Mouse (Mus musculus) embryonic facial prominence, embryonic 11.5 days (tissue): Measurements from ENCODE around the gene Rnf167. TPM values are rescaled to one million over a fixed set of nuclear protein-coding genes. Genes with fewer than 3 reads are reported as not detected.
A peak's percentile ranks its signal among the peaks of the same experiment; 100 is the strongest.

Experiments
- ATAC-seq: fragments of 200-750 bp; cut with Nextera tagmentation; replicated peaks from 2 replicates; pipeline ENCODE4 v1.8.0; 2017; ENCODE audit warnings: low read depth; ENCODE audit not compliant: insufficient number of reproducible peaks, low FRiP score, low TSS enrichment
- DNase-seq: peaks from one replicate; pipeline ENCODE4 v3.0.0-alpha.2; 2015; ENCODE audit warnings: low spot score
- H3K27ac ChIP-seq: fragments of 300-500 bp; sonication (generic); replicated peaks from 2 replicates; pipeline ENCODE4 v1.5.1; 2014; ENCODE audit warnings: mild to moderate bottlenecking, low read depth, low read length, control low read depth
- H3K27me3 ChIP-seq: fragments of 300-500 bp; sonication (generic); 2 replicates; pipeline ENCODE4 v1.6.1; 2014; ENCODE audit warnings: mild to moderate bottlenecking, low read length, moderate library complexity, mixed read lengths; ENCODE audit not compliant: control insufficient read depth, insufficient read depth
- H3K36me3 ChIP-seq: fragments of 300-500 bp; sonication (generic); replicated peaks from 2 replicates; pipeline ENCODE4 v1.6.1; 2014; ENCODE audit warnings: low read depth, mild to moderate bottlenecking, low read length, moderate library complexity, mixed read lengths; ENCODE audit not compliant: control insufficient read depth, insufficient read depth
- H3K4me1 ChIP-seq: fragments of 300-500 bp; sonication (generic); 2 replicates; pipeline ENCODE4 v1.6.1; 2014; ENCODE audit warnings: low read length, mixed read lengths; ENCODE audit not compliant: control insufficient read depth, insufficient read depth
- H3K4me2 ChIP-seq: fragments of 300-500 bp; sonication (generic); 2 replicates; pipeline ENCODE4 v1.6.1; 2014; ENCODE audit warnings: low read depth, mild to moderate bottlenecking, control low read depth, low read length, moderate library complexity
- H3K4me3 ChIP-seq: fragments of 300-500 bp; sonication (generic); 2 replicates; pipeline ENCODE4 v1.5.1; 2014; ENCODE audit warnings: low read depth, low read length, control low read depth
- H3K9ac ChIP-seq: fragments of 300-500 bp; sonication (generic); replicated peaks from 2 replicates; pipeline ENCODE4 v1.6.1; 2014; ENCODE audit warnings: mild to moderate bottlenecking, control low read depth, low read length
- H3K9me3 ChIP-seq: fragments of 300-500 bp; sonication (generic); replicated peaks from 2 replicates; pipeline ENCODE4 v1.6.1; 2016; ENCODE audit warnings: mild to moderate bottlenecking, low read length, inconsistent platforms, mixed read lengths; ENCODE audit not compliant: control insufficient read depth
- WGBS: fragments of 180-500 bp; shearing (Covaris S2); extraction: QIAGEN DNeasy Blood & Tissue Kit; methylation state at CpG from one replicate; pipeline ENCODE4 v1.1.7; 2014; 5-methylcytosine and 5-hydroxymethylcytosine counted together
- polyA plus RNA-seq: library from polyadenylated mRNA; unstranded; fragments of >200 nt; fragmentation: Nextera tagmentation; extraction: Ambion mirVana; gene quantifications from 2 replicates; pipeline ENCODE4 v1.2.1, GENCODE M21; 2014

Gene Rnf167
- polyA plus RNA-seq, 1 experiment from 2014 or later = 81.9 TPM

DNA sequence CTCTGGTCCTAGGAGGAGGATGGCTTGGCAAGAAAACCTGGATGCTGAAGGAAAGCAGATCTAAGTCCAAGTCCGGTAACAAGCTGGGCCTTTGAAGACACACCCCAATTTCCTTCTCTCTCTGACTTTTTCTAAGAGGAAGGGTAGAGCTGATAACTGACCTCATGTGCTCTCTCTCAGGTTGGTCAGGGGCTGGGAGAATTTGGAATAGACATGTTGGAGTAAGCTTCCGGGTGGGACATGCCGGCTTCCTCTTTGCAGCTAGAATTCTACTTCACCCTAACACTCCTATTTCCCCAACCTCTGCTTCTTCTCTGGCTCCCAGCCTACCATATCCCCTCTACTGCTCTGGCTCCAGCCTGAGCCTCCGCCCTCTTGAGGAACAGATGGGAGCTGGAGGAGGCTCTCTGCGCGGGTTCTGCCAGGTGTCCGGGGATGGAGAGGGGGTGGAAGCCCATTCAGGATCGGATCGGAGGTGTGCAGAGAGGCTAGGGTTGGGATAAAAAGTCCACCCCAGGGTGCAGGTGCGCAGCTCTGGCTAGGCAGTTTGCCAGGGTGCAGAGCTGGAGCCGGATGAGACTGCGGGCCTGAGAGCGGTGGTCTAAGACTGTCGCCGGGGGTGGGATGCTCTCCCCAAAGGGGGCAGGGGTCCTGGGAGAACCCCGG lies 40.0 kb downstream of the Rnf167 start:
- no peaks in the 10 kb centered on the region for H3K9me3 ChIP-seq
- peak overlapping the region; percentile 79 for H3K9ac ChIP-seq
- peak overlapping the region; percentile 80 for H3K4me3 ChIP-seq
- peak; percentile 72 for ATAC-seq
- WGBS = 3% methylated on average over 16 of the region's 16 CpGs
- H3K27ac ChIP-seq = peak overlapping the region; percentile 70; the same call in 1 of the 2 replicates
- peaks cover 4% of the 10 kb centered on the region; the same call in 1 of the 2 replicates for H3K4me1 ChIP-seq
- no peaks in the 10 kb centered on the region for H3K36me3 ChIP-seq
- DNase-seq = peak; percentile 54
- no peaks in the 10 kb centered on the region for H3K27me3 ChIP-seq
- peak overlapping the region; percentile 64 for H3K4me2 ChIP-seq

DNA sequence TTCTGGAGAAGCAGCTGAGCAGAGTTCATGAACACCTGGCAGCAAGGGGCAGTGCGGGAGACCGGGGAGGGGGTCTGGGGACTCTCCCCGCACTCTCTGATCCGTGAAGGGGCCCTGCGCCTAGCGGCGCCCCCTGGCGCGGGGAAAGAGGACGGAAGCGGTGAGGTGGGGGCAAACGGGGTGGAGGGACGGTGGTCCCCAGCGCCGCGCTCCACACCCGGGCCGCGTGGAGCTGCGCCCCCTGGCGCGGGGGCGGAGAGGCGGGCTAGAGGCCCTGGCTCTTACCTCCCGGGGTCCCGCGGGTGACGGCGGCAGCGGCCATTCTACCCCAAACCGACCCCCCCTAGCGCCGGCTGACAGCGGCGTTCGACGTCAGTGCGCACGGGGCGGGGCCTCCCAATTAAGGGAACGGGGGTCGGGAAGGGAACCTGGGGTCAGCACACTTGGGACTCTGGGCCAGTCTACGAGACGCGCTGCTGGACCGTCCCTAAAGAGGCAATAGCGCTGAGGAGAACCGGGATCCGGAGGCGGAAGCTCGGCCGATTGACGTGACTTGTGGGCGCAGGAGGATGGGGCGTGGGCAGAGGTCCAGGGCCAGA lies 40.7 kb downstream of the Rnf167 start, which contains the start of gene Camta2:
TSS of gene Camta2 (minus strand) at position 505 of the 599 bp plus-strand sequence.
- H3K27ac ChIP-seq = peak within 1 kb of the TSS; percentile 70
- H3K9me3 ChIP-seq = no peaks in the 10 kb centered on the region
- DNase-seq = peak; percentile 89
- H3K36me3 ChIP-seq = no peaks in the 10 kb centered on the region
- no peaks in the 10 kb centered on the region for H3K27me3 ChIP-seq
- under 1% methylated on average over 55 of the region's 55 CpGs for WGBS
- H3K4me2 ChIP-seq = peak within 1 kb of the TSS; percentile 64
- peak within 1 kb of the TSS; percentile 80 for H3K4me3 ChIP-seq
- H3K9ac ChIP-seq = peak within 1 kb of the TSS; percentile 79
- peak; percentile 80 for ATAC-seq
- H3K4me1 ChIP-seq = peaks cover 4% of the 10 kb centered on the region; the same call in 1 of the 2 replicates

DNA sequence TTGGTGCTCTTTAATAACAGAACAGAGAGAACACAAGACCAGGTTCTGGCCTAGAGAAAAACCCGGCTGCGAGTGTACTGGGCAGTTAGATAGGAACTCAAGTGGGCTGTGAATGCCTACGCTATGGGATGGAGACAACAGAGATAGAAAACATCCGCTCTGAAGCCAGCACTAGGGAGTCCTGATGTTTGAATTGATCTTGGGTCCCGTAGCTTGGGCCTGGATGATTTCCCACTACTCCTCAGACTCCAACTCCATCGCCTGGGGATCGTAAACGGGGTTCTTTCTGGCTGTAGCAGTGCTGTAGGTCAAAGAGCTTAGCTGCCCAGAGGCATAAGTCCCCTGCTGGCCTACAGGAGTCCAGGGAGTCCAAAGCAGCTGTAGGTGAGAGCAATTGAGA lies 41.3 kb downstream of the Rnf167 start:
- 11% methylated on average over 8 of the region's 8 CpGs for WGBS
- H3K9me3 ChIP-seq = no peaks in the 10 kb centered on the region
- H3K27me3 ChIP-seq = no peaks in the 10 kb centered on the region
- peak overlapping the region; percentile 64 for H3K4me2 ChIP-seq
- peaks cover 4% of the 10 kb centered on the region; the same call in 1 of the 2 replicates for H3K4me1 ChIP-seq
- ATAC-seq = no peak
- H3K36me3 ChIP-seq = no peaks in the 10 kb centered on the region
- no peak for DNase-seq
- H3K4me3 ChIP-seq = peak overlapping the region; percentile 80
- peak overlapping the region; percentile 79 for H3K9ac ChIP-seq
- H3K27ac ChIP-seq = no peak overlapping the region

DNA sequence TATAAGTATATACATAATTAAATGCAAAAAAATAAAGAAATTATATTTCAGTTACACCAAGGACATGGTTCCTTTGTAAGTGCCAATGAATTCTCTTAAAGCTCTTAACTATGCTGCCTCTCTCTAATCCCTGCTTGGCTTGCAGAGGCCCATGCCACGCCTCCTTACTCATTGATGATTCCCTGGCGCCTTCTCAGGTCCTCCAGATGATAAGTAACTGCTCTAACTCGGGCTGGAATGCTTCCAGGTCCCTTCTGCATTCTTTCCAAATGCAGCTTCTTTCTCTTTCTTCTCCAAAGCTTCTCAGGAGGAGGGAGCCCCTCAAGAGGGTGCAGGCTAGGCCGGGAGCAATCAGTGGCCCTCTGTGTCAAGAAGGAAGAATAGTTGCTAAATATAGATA lies 42.5 kb downstream of the Rnf167 start:
- Histone ChIP-seq H3K4me2 (no peak overlapping the region), H3K27ac (no peak overlapping the region), H3K36me3 (no peaks in the 10 kb centered on the region), H3K4me3 (no peak overlapping the region), H3K9me3 (no peaks in the 10 kb centered on the region), H3K9ac (no peak overlapping the region), H3K27me3 (no peaks in the 10 kb centered on the region), H3K4me1 (peaks cover 4% of the 10 kb centered on the region; the same call in 1 of the 2 replicates)
- no peak for ATAC-seq
- DNase-seq = no peak
- WGBS = 55% methylated on average over 4 of the region's 4 CpGs

DNA sequence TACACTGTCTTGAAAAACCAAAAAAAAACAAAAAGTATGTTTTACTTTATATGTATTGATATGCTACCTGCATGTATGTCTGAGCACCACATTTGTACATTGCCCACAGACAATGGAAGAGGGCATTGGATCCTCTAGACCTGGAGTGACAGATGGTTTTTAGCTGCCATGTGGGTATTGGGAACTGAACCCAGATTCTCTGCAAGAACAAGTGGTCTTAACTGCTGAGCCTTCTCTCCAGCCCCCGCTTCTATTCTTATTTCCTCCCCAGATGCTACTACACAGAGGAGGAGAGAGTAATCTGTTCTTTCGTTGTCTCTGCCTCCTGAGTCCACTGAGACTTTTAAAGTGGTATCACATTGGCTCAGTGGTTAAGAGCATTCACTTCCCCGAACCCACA lies 46.5 kb downstream of the Rnf167 start:
- Histone ChIP-seq H3K9me3 (no peaks in the 10 kb centered on the region), H3K27me3 (no peaks in the 10 kb centered on the region), H3K36me3 (no peaks in the 10 kb centered on the region), H3K4me1 (no peaks in the 10 kb centered on the region), H3K27ac (no peak overlapping the region), H3K4me3 (no peak overlapping the region), H3K9ac (no peak overlapping the region), H3K4me2 (no peak overlapping the region)
- ATAC-seq (no peak), DNase-seq (no peak)
- 67% methylated on average over 3 of the region's 3 CpGs for WGBS

DNA sequence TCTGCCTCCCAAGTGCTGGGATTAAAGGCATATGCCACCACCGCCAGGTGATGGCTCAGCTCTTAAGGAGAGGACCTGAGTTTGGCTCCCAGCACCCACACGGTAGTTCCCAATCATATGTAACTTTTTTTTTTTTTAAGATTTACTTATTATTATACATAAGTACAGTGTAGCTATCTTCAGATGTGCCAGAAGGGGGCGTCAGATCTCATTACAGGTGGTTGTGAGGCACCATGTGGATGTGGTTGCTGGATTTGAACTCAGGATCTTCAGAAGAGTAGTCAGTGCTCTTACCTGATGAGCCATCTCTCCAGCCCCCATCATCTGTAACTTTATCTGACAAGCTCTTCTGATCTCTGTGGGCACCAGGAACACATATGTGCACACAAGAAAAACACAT lies 50.3 kb downstream of the Rnf167 start:
- Histone ChIP-seq H3K4me2 (no peak overlapping the region), H3K27ac (no peak overlapping the region), H3K9ac (no peak overlapping the region), H3K36me3 (no peaks in the 10 kb centered on the region), H3K4me3 (no peak overlapping the region), H3K4me1 (peaks cover 3% of the 10 kb centered on the region; the same call in 1 of the 2 replicates), H3K9me3 (no peaks in the 10 kb centered on the region), H3K27me3 (no peaks in the 10 kb centered on the region)
- DNase-seq (no peak), ATAC-seq (no peak)
- 74% methylated on average over 3 of the region's 3 CpGs for WGBS

DNA sequence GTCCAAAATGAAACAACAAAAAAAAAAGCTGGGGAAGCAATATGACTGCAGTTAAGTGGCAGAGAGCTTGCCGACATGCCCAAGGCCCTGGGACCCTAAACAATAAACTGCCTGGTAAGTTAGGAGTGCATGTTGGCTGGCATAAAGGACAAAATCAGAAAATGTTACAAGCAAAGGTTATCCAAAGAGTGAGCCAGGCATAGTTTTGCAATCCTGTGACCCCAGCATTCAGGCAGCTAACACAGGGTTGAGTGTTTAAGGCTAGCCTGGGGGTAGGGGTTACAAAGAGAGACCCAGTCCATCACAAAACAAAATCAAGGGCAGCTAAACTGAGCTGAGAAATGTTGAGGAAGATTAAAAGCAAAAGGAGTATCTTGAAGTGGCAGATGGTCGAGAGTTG lies 52.0 kb downstream of the Rnf167 start:
- no peak for DNase-seq
- no peaks in the 10 kb centered on the region for H3K27me3 ChIP-seq
- H3K27ac ChIP-seq = no peak overlapping the region
- WGBS = 71% methylated on average over 2 of the region's 2 CpGs
- H3K4me2 ChIP-seq = no peak overlapping the region
- no peak overlapping the region for H3K9ac ChIP-seq
- no peaks in the 10 kb centered on the region for H3K36me3 ChIP-seq
- H3K9me3 ChIP-seq = no peaks in the 10 kb centered on the region
- no peak for ATAC-seq
- no peak overlapping the region for H3K4me3 ChIP-seq
- peaks cover 3% of the 10 kb centered on the region; the same call in 1 of the 2 replicates for H3K4me1 ChIP-seq
